Mouse (Mus musculus) bone marrow macrophage, adult 2 months (primary cell): Measurements from ENCODE around the gene Cyp2d40.
"Not testable (repeated sequence)": the region's sequence is repeated elsewhere in the genome, so short reads cannot be mapped to it uniquely, and the experiment has no call there.

Experiments used
- CTCF ChIP-seq: IDR thresholded peaks from 2 replicates; pipeline ENCODE4 v1.5.1; 2012; ENCODE audit warnings: low read depth, mild to moderate bottlenecking, low read length, moderate library complexity
- POLR2A ChIP-seq: IDR thresholded peaks from 2 replicates; pipeline ENCODE4 v1.6.1; 2012; ENCODE audit warnings: mild to moderate bottlenecking, low read depth, low read length, borderline replicate concordance

- not testable (repeated sequence) for TF ChIP-seq CTCF, POLR2A
Measured at GRCm38 (mm10) chr15:82733331-82733925, 30.6 kb downstream of the Cyp2d40 start.
